Mouse (Mus musculus) embryonic fibroblast, embryonic 13.5 days (primary cell): ENCODE results near the gene Rtl5.

ENCODE experiments used
- CTCF ChIP-seq: IDR thresholded peaks from 2 replicates; pipeline ENCODE4 v1.5.1; 2011; ENCODE audit warnings: mild to moderate bottlenecking, control low read depth, low read length, moderate library complexity, borderline replicate concordance; ENCODE audit not compliant: insufficient read depth
- POLR2A ChIP-seq: IDR thresholded peaks from 2 replicates; pipeline ENCODE4 v1.6.1; 2011; ENCODE audit warnings: low read depth, mild to moderate bottlenecking, control low read depth, low read length, moderate library complexity

GRCm38 (mm10) chrX:102017213-102017923, 53.7 kb downstream of the Rtl5 start:
- TF ChIP-seq CTCF (no peak), POLR2A (no peak)
